Mouse (Mus musculus): ENCODE results near the gene Gm43518.

DNA sequence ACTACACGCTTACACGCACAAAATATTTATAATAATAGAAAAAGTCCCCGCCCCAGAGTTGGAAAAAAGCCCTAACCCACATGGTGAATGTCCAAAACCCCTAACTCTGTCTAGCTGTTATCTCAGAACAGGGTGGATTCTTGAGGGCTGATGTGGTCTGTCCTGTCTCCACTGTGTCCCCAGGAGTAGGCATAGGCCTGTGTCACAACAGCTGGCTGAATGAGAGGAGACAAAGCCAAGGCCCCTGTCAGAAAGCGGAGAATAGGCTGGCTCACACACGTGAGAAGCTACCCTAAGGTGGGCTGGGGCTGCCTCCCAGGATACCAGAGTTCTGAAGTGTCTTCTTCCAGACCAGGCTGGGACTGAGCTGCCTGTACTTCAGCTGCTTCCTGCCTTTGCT, 50.9 kb downstream of the Gm43518 start:
- no peak for TF ChIP-seq CTCF (conservative IDR thresholded peaks at IDR 0.05; ENCODE audit: low read length)
- TF ChIP-seq NANOG (IDR thresholded peaks at IDR 0.05; ENCODE audit: borderline replicate concordance, low read length) = no peak
- TF ChIP-seq POU5F1 (IDR thresholded peaks at IDR 0.05; ENCODE audit: borderline replicate concordance, low read length) = no peak
